Mouse (Mus musculus): ENCODE results near the gene Glra2.
"Not testable (repeated sequence)": the region's sequence is repeated elsewhere in the genome, so short reads cannot be mapped to it uniquely, and the experiment has no call there.

- TF ChIP-seq POLR2A (IDR thresholded peaks at IDR 0.05; ENCODE audit: insufficient read depth, low read depth, low read length); CTCF (IDR thresholded peaks at IDR 0.05): not testable (repeated sequence)
Observed at GRCm38 (mm10) chrX:165182948-165183347, 144.2 kb downstream of the Glra2 start.

Measured in heart, adult 2 months (tissue).